Mouse (Mus musculus): ENCODE measurements around the gene Pik3r4. TPM values are rescaled to one million over a fixed set of nuclear protein-coding genes. Genes with fewer than 3 reads are reported as not detected.
"Not testable (repeated sequence)": the region's sequence is repeated elsewhere in the genome, so short reads cannot be mapped to it uniquely, and the experiment has no call there.

Gene Pik3r4
- 19.6 and 20.5 TPM in 2 replicates for polyA plus RNA-seq (2015; fragmentation: Nextera tagmentation; extraction: Ambion mirVana)

DNA sequence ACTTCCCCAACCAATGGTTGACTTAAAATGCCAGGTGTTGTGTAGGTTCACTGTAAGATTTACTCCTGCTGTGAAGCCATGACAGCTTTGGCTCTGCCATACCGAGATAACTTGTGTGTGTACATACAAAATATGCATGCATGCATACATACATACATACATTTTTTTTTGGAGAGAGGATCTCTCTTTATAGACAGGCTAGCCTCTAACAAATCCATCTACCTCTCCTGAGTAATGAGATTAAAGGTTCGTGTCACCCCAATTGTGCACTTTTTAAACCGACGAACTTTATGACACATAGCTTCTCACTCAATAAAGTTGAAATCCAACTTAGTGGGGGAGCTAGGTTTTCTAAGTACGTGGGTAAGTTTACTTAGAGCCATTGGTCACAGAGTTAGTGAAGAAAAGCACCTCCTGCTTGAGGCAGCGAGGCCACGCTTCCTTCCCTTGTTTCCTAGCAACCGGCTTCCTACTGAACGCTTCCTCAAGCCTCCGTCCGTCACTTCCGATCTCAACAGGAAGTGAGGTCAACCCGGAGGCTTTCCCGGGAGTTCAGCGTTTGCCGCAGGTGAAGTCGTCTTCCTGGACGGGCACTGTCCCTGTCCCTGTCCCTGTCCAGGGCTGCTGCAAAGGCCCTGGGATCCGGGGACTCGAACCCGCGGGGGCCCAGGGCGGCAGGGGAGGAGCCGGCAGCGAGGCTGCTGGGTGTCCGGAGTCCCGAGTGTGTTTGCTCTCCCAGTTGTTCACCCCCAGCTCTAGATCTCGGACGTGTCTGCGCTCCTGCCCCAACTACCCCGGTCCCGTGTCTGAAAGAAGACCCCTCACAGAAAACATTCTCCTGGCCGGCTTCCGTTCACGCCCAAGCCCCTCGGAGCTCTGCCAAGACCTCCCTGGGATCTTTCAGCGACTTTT, at the start of gene Pik3r4:
Gene Pik3r4 (plus strand): TSS at position 519 of the 912 bp plus-strand sequence.
- ATAC-seq = peak; percentile 98
- Histone ChIP-seq H3K9ac (replicated peaks; ENCODE audit: low read depth, low read length) (peak within 1 kb of the TSS; percentile 91), H3K4me3 (replicated peaks; ENCODE audit: low read length) (peak within 1 kb of the TSS; percentile 99), H3K9me3 (ENCODE audit: control insufficient read depth, low read length) (no peaks in the 10 kb centered on the region), H3K27ac (ENCODE audit: low read length) (no peak within 1 kb of the TSS; the same call in none of the 2 replicates), H3K4me2 (ENCODE audit: low read length) (peak within 1 kb of the TSS; percentile 92), H3K4me1 (replicated peaks; ENCODE audit: control insufficient read depth, insufficient read depth, low read length) (peaks cover 12% of the 10 kb centered on the region), H3K36me3 (ENCODE audit: control insufficient read depth, insufficient read depth) (peaks cover 2% of the 10 kb centered on the region; the same call in 1 of the 2 replicates), H3K27me3 (replicated peaks; ENCODE audit: control insufficient read depth, insufficient read depth, low read length) (no peaks in the 10 kb centered on the region)
- WGBS = 5% methylated on average over 37 of the region's 37 CpGs

DNA sequence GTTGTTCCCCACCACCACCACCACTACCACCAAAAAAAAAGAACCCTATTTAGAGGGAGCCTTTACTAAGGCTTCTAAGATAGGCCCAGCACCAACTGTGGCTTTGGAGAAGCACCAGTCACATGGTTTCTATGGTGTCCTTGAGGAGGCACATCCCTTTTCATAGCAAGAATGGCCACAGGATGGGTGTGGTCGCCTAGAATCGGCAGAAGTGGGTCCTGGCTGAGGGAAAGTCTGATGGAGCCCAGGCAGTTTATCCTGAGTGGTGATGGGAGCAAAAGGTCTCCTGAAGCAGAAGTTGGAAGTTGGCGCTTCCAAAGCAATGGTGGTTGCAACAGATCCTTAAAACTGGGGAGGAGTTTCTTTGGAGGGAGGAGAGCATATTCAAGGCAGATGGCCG, 43.9 kb upstream of the Pik3r4 start:
- WGBS = 86% methylated on average over 4 of the region's 4 CpGs
- Histone ChIP-seq H3K36me3 (ENCODE audit: control insufficient read depth, insufficient read depth) (no peaks in the 10 kb centered on the region), H3K27ac (ENCODE audit: low read length) (no peak overlapping the region), H3K9me3 (ENCODE audit: control insufficient read depth, low read length) (no peaks in the 10 kb centered on the region), H3K4me2 (ENCODE audit: low read length) (no peak overlapping the region), H3K27me3 (replicated peaks; ENCODE audit: control insufficient read depth, insufficient read depth, low read length) (no peaks in the 10 kb centered on the region), H3K4me3 (replicated peaks; ENCODE audit: low read length) (no peak overlapping the region), H3K4me1 (replicated peaks; ENCODE audit: control insufficient read depth, insufficient read depth, low read length) (no peaks in the 10 kb centered on the region), H3K9ac (replicated peaks; ENCODE audit: low read depth, low read length) (no peak overlapping the region)
- no peak for ATAC-seq

DNA sequence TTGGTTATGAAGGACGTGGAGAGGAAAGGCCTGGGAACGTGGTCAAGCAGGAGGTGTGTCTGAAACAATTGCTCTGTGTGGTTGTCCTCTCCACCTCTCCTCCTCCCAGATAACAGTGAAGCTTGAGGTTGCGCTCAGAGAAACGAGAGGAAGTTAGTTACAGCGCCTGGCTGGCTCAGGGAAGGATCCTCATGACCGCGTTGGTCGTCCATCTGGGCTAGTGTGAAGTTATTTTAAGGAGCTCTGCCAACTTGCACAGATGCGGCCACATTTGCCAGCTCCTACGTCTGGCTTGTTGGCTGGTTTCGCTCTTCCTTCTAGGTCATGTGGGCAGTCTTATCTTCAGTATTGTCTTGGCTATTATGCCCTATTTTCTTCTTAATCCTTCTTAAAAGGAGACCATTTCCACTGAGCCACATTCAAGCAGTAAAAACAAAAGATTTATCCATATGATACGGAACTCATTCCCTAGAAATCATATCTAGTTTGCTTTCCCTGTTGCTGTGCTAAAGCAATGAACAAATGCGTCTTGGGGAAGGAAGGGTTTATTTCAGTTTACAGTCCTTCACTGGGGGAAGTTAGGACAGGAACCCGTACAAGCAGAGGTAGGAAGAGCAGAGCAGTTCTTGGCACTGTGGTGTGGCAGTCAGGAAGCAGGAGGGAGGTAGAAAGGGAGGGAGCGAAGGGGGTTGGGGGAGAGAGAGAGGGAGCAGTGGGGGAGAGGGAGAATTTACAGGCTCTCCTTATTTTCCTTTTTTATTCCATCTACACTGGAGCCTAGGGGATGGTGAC, 30.6 kb upstream of the Pik3r4 start:
- Histone ChIP-seq H3K27me3 (replicated peaks; ENCODE audit: control insufficient read depth, insufficient read depth, low read length) (no peaks in the 10 kb centered on the region), H3K27ac (ENCODE audit: low read length) (no peak overlapping the region), H3K4me2 (ENCODE audit: low read length) (no peak overlapping the region), H3K9me3 (ENCODE audit: control insufficient read depth, low read length) (no peaks in the 10 kb centered on the region), H3K4me1 (replicated peaks; ENCODE audit: control insufficient read depth, insufficient read depth, low read length) (peaks cover 4% of the 10 kb centered on the region), H3K9ac (replicated peaks; ENCODE audit: low read depth, low read length) (no peak overlapping the region), H3K36me3 (ENCODE audit: control insufficient read depth, insufficient read depth) (no peaks in the 10 kb centered on the region), H3K4me3 (replicated peaks; ENCODE audit: low read length) (no peak overlapping the region)
- ATAC-seq = peak; percentile 58; the same call in 1 of the 2 replicates
- WGBS = 74% methylated on average over 15 of the region's 15 CpGs

DNA sequence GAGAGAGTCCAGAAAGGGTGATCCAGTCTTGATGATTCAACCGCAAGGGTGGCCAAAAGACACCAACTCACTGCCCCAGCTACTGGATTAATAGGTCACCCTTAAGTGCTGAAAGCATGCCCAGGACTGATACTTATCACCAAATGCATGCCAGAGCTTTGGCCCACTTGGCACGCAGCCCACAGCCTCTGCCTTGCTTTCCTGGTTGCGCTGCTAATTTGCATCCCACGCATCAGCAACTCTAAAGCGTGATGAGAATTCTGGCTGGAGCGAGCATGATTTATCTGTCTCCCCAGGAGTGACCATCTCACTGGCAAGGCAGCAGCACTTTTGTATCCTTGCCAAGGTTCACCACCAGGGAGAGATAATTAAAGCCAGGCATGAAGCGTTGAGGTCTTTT, 29.9 kb upstream of the Pik3r4 start:
- H3K36me3 ChIP-seq (ENCODE audit: control insufficient read depth, insufficient read depth) = no peaks in the 10 kb centered on the region
- H3K9me3 ChIP-seq (ENCODE audit: control insufficient read depth, low read length) = no peaks in the 10 kb centered on the region
- no peak overlapping the region for H3K4me3 ChIP-seq (replicated peaks; ENCODE audit: low read length)
- H3K4me1 ChIP-seq (replicated peaks; ENCODE audit: control insufficient read depth, insufficient read depth, low read length) = peaks cover 4% of the 10 kb centered on the region
- no peak overlapping the region for H3K27ac ChIP-seq (ENCODE audit: low read length)
- no peak for ATAC-seq
- 57% methylated on average over 7 of the region's 7 CpGs for WGBS
- no peak overlapping the region for H3K4me2 ChIP-seq (ENCODE audit: low read length)
- no peaks in the 10 kb centered on the region for H3K27me3 ChIP-seq (replicated peaks; ENCODE audit: control insufficient read depth, insufficient read depth, low read length)
- H3K9ac ChIP-seq (replicated peaks; ENCODE audit: low read depth, low read length) = no peak overlapping the region

DNA sequence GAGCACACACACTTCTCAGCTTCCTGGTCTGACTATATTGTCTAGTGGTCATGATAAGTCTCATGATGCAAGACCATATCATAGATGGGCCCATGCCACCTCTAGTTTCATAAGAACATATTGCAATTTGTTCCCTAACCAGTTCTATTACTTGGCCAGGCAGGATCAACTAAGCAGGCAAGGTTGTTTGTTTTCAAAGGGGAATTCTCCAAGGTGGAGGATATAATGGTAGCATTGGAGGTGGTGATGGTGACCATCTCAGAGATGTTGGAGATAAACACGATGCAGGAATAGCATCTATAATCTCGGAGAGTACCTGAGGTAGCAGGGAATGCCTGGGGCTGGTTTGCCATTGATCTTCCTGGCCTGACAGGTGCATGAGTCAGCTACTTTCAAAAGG, 26.8 kb upstream of the Pik3r4 start:
- WGBS = 81% methylated on average over 2 of the region's 2 CpGs
- no peaks in the 10 kb centered on the region for H3K27me3 ChIP-seq (replicated peaks; ENCODE audit: control insufficient read depth, insufficient read depth, low read length)
- no peak overlapping the region for H3K27ac ChIP-seq (ENCODE audit: low read length)
- H3K36me3 ChIP-seq (ENCODE audit: control insufficient read depth, insufficient read depth) = no peaks in the 10 kb centered on the region
- ATAC-seq = no peak
- H3K9ac ChIP-seq (replicated peaks; ENCODE audit: low read depth, low read length) = no peak overlapping the region
- H3K4me1 ChIP-seq (replicated peaks; ENCODE audit: control insufficient read depth, insufficient read depth, low read length) = peaks cover 4% of the 10 kb centered on the region
- no peaks in the 10 kb centered on the region for H3K9me3 ChIP-seq (ENCODE audit: control insufficient read depth, low read length)
- H3K4me2 ChIP-seq (ENCODE audit: low read length) = no peak overlapping the region
- H3K4me3 ChIP-seq (replicated peaks; ENCODE audit: low read length) = no peak overlapping the region

DNA sequence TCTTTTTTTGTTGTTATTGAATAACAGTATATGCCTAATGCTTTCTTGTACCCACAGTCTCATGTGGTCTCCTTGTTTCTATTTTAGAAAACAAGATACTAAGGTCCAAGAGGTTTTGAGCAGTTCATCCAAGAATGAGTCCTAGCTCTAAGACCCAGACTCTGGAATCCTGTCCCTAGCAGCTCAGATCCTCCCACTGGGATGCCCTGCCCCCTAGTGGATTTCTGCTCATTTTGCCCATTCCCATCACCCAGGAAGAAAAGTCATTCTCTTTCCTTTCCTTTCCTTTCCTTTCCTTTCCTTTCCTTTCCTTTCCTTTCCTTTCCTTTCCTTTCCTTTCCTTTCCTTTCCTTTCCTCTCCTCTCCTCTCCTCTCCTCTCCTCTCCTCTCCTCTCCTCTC, 25.5 kb upstream of the Pik3r4 start:
- not testable (repeated sequence) for H3K4me1 ChIP-seq (replicated peaks; ENCODE audit: control insufficient read depth, insufficient read depth, low read length); H3K4me2 ChIP-seq (ENCODE audit: low read length); H3K36me3 ChIP-seq (ENCODE audit: control insufficient read depth, insufficient read depth); H3K9ac ChIP-seq (replicated peaks; ENCODE audit: low read depth, low read length); H3K27ac ChIP-seq (ENCODE audit: low read length); H3K27me3 ChIP-seq (replicated peaks; ENCODE audit: control insufficient read depth, insufficient read depth, low read length); H3K4me3 ChIP-seq (replicated peaks; ENCODE audit: low read length); H3K9me3 ChIP-seq (ENCODE audit: control insufficient read depth, low read length)
- ATAC-seq = peak; percentile 54; the same call in 1 of the 2 replicates

DNA sequence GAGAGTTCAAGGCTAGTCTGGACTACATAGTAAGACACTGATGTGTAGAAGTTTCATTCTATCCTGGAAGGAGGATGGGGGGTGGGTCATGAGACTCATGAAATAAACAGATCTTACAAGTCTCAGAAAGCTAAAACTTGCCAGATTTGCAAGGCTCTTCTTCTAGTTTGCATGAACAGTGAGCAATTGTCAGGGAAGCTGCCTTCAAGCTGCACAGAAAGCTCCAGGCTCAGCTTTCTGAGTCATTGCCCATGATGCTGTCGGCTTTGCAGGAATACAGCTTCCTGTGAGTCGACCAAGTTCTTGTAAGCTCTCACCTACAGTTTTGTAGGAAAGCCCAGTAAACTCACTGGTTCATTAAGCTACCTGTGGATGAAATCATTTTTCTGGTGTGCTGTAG, 8.8 kb upstream of the Pik3r4 start:
- no peak overlapping the region for H3K9ac ChIP-seq (replicated peaks; ENCODE audit: low read depth, low read length)
- WGBS = 95% methylated on average over 2 of the region's 2 CpGs

DNA sequence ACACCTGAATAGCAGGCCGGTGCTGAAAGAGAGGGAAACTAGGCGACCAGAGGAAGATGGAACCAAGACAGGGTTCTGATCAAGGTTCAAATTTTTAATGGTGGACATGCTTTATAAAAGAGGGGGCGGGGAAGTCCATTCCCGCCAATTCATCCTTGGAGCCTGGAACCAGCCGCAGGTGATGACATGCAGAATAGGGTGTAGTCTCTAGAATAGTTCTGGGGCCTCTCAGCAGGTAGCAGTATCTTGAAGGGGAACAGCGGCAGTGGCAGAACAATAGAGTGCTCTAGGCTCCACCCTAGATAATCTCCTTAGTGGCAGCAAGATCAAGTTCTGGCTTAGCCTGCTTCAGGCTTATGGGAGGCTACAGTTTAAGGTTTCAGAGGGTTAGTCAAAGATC, 1.4 kb upstream of the Pik3r4 start:
- H3K9ac ChIP-seq (replicated peaks; ENCODE audit: low read depth, low read length); ATAC-seq; H3K4me3 ChIP-seq (replicated peaks; ENCODE audit: low read length); H3K36me3 ChIP-seq (ENCODE audit: control insufficient read depth, insufficient read depth); H3K27ac ChIP-seq (ENCODE audit: low read length); H3K9me3 ChIP-seq (ENCODE audit: control insufficient read depth, low read length); H3K27me3 ChIP-seq (replicated peaks; ENCODE audit: control insufficient read depth, insufficient read depth, low read length); H3K4me2 ChIP-seq (ENCODE audit: low read length): not testable (repeated sequence)
- peaks cover 12% of the 10 kb centered on the region for H3K4me1 ChIP-seq (replicated peaks; ENCODE audit: control insufficient read depth, insufficient read depth, low read length)
- WGBS = 77% methylated on average over 6 of the region's 6 CpGs

More for the DNA sequence above, 8.8 kb upstream of the Pik3r4 start:
- no peaks in the 10 kb centered on the region for H3K36me3 ChIP-seq (ENCODE audit: control insufficient read depth, insufficient read depth)
- no peaks in the 10 kb centered on the region for H3K4me1 ChIP-seq (replicated peaks; ENCODE audit: control insufficient read depth, insufficient read depth, low read length)
- no peak overlapping the region for H3K4me2 ChIP-seq (ENCODE audit: low read length)
- H3K27ac ChIP-seq (ENCODE audit: low read length) = no peak overlapping the region
- no peak overlapping the region for H3K4me3 ChIP-seq (replicated peaks; ENCODE audit: low read length)
- no peak for ATAC-seq
- no peaks in the 10 kb centered on the region for H3K27me3 ChIP-seq (replicated peaks; ENCODE audit: control insufficient read depth, insufficient read depth, low read length)
- H3K9me3 ChIP-seq (ENCODE audit: control insufficient read depth, low read length) = no peaks in the 10 kb centered on the region

DNA sequence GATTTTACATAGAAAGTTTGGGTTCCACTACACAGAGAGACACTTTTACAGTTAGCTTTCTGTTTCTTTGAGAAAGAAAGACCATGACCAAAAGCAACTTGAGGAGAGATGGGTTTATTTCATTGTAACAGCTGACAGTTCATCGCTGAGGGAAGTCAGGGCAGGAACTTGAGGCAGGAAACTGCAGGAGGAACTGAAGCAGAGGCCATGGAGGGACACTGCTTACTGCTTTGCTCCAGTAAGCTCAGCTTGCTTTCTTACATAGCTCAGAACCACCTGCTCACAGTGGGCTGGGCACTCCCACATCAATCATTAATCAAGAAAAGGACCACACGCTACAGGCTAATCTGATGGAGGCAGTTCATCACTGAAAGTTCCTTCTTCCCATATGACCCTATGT, 13.4 kb downstream of the Pik3r4 start:
- no peak for ATAC-seq
- Histone ChIP-seq H3K9me3 (ENCODE audit: control insufficient read depth, low read length) (no peaks in the 10 kb centered on the region), H3K27ac (ENCODE audit: low read length) (no peak overlapping the region), H3K4me1 (replicated peaks; ENCODE audit: control insufficient read depth, insufficient read depth, low read length) (no peaks in the 10 kb centered on the region), H3K9ac (replicated peaks; ENCODE audit: low read depth, low read length) (no peak overlapping the region), H3K27me3 (replicated peaks; ENCODE audit: control insufficient read depth, insufficient read depth, low read length) (no peaks in the 10 kb centered on the region), H3K36me3 (ENCODE audit: control insufficient read depth, insufficient read depth) (peaks cover 12% of the 10 kb centered on the region), H3K4me3 (replicated peaks; ENCODE audit: low read length) (no peak overlapping the region), H3K4me2 (ENCODE audit: low read length) (no peak overlapping the region)
- WGBS = 80% methylated on average over 2 of the region's 2 CpGs
